Mouse (Mus musculus): ENCODE measurements around the gene Psrc1. TPM values are rescaled to one million over a fixed set of nuclear protein-coding genes. Genes with fewer than 3 reads are reported as not detected.
A peak's percentile ranks its signal among the peaks of the same experiment; 100 is the strongest.

Psrc1 gene
- polyA plus RNA-seq, 1 experiment from 2014 or later, result 76.5 TPM

DNA sequence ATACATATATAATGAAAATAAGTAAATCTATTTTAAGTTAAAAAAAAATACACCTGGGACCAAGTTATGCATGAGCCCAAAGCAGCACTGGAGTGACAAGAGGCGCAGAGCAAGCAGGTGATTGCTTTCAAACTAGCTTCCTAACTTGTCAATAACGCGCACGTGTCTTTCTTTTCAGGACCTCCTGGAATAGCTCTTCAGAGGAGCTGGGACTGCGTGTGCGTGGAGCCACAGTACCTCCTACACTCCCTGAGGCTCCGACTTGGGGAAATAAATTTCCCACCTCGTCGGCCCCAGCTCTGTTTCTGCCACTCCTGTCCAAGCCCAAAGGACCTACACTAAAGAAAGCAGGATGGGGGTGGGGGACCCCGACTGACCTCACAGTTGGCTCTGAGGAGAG lies 26.6 kb upstream of the Psrc1 start:
- TF ChIP-seq CTCF (IDR thresholded peaks at IDR 0.05; ENCODE audit: low read depth), result no peak
- peaks cover 48% of the 10 kb centered on the region for H3K36me3 ChIP-seq (ENCODE audit: insufficient read depth)
- H3K9me3 ChIP-seq (ENCODE audit: low read depth, low read length), result no peaks in the 10 kb centered on the region
- H3K4me1 ChIP-seq (ENCODE audit: insufficient read depth), result no peaks in the 10 kb centered on the region
- ATAC-seq (ENCODE audit: insufficient read depth) (no peak), DNase-seq (no peak)
- no peak overlapping the region for H3K4me3 ChIP-seq (ENCODE audit: low read depth, low read length)
- WGBS, result 87% methylated on average over 10 of the region's 10 CpGs
- H3K27ac ChIP-seq (ENCODE audit: low read depth), result no peak overlapping the region
- no peak overlapping the region for H3K4me2 ChIP-seq
- H3K9ac ChIP-seq, result no peak overlapping the region
- H3K27me3 ChIP-seq (ENCODE audit: insufficient read depth, low read length), result no peaks in the 10 kb centered on the region

GRCm38 (mm10) chr3:108358445-108358844 lies 25.2 kb upstream of the Psrc1 start:
- TF ChIP-seq CTCF (IDR thresholded peaks at IDR 0.05; ENCODE audit: low read depth), result no peak
- Histone ChIP-seq H3K9ac (no peak overlapping the region), H3K4me2 (no peak overlapping the region), H3K27ac (ENCODE audit: low read depth) (no peak overlapping the region), H3K9me3 (ENCODE audit: low read depth, low read length) (no peaks in the 10 kb centered on the region), H3K4me1 (ENCODE audit: insufficient read depth) (no peaks in the 10 kb centered on the region), H3K36me3 (ENCODE audit: insufficient read depth) (peaks cover 42% of the 10 kb centered on the region), H3K4me3 (ENCODE audit: low read depth, low read length) (no peak overlapping the region), H3K27me3 (ENCODE audit: insufficient read depth, low read length) (no peaks in the 10 kb centered on the region)
- 62% methylated on average over 6 of the region's 6 CpGs for WGBS
- no peak for ATAC-seq (ENCODE audit: insufficient read depth)
- no peak for DNase-seq

DNA sequence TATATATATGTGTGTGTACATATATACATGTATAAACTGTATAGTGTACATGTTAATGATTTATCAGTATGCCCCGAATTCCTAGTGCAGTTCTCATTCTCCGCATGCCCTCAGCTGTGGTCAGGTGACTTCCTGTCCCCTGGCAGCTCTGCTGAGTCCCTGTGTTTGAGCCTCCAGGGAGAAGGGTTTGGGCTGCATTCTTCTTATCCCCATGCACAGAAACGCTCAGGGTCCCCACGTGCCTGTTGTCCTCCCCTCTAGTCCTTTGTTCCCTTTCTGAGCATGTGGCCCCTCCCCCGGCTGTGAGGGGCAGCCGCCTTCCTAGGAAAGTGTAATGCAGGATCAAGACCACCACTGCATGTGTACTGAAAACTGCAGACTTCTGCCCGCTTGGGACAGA lies 22.7 kb upstream of the Psrc1 start:
- no peaks in the 10 kb centered on the region for H3K27me3 ChIP-seq (ENCODE audit: insufficient read depth, low read length)
- DNase-seq (peak; percentile 45), ATAC-seq (ENCODE audit: insufficient read depth) (0 out of 2 replicates have a peak, but pooled peaks have one; percentile 25)
- 0 out of 2 replicates have a peak, but pooled peaks cover 3% of the 10 kb centered on the region for H3K4me1 ChIP-seq (ENCODE audit: insufficient read depth)
- H3K4me3 ChIP-seq (ENCODE audit: low read depth, low read length), result no peak overlapping the region
- peak overlapping the region; percentile 13; the same call in 1 of the 2 replicates for H3K9ac ChIP-seq
- H3K27ac ChIP-seq (ENCODE audit: low read depth), result peak overlapping the region; percentile 66; the same call in 1 of the 2 replicates
- peaks cover 21% of the 10 kb centered on the region for H3K36me3 ChIP-seq (ENCODE audit: insufficient read depth)
- WGBS, result 11% methylated on average over 7 of the region's 7 CpGs
- H3K4me2 ChIP-seq, result no peak overlapping the region
- TF ChIP-seq CTCF (IDR thresholded peaks at IDR 0.05; ENCODE audit: low read depth), result no peak
- H3K9me3 ChIP-seq (ENCODE audit: low read depth, low read length), result no peaks in the 10 kb centered on the region

- H3K4me3 ChIP-seq (ENCODE audit: low read depth, low read length), result no peak overlapping the region
- H3K27ac ChIP-seq (ENCODE audit: low read depth), result no peak overlapping the region
- no peak overlapping the region for H3K9ac ChIP-seq
- 50% methylated on average over 3 of the region's 3 CpGs for WGBS
- DNase-seq, result no peak
- no peak for TF ChIP-seq CTCF (IDR thresholded peaks at IDR 0.05; ENCODE audit: low read depth)
- H3K36me3 ChIP-seq (ENCODE audit: insufficient read depth), result 0 out of 2 replicates have a peak, but pooled peaks cover 2% of the 10 kb centered on the region
- no peaks in the 10 kb centered on the region for H3K9me3 ChIP-seq (ENCODE audit: low read depth, low read length)
- 0 out of 2 replicates have a peak, but pooled peaks cover 3% of the 10 kb centered on the region for H3K4me1 ChIP-seq (ENCODE audit: insufficient read depth)
- no peaks in the 10 kb centered on the region for H3K27me3 ChIP-seq (ENCODE audit: insufficient read depth, low read length)
- H3K4me2 ChIP-seq, result no peak overlapping the region
- no peak for ATAC-seq (ENCODE audit: insufficient read depth)
These were observed 20.0 kb upstream of the Psrc1 start for GRCm38 (mm10) chr3:108363626-108364025.

- Histone ChIP-seq H3K9ac (no peak within 1 kb of the TSS), H3K27me3 (ENCODE audit: insufficient read depth, low read length) (no peaks in the 10 kb centered on the region), H3K4me2 (no peak within 1 kb of the TSS), H3K4me1 (ENCODE audit: insufficient read depth) (0 out of 2 replicates have a peak, but pooled peaks cover 3% of the 10 kb centered on the region), H3K36me3 (ENCODE audit: insufficient read depth) (no peaks in the 10 kb centered on the region), H3K27ac (ENCODE audit: low read depth) (peak within 1 kb of the TSS; percentile 8; the same call in 1 of the 2 replicates), H3K4me3 (ENCODE audit: low read depth, low read length) (no peak within 1 kb of the TSS), H3K9me3 (ENCODE audit: low read depth, low read length) (no peaks in the 10 kb centered on the region)
- DNase-seq (no peak), ATAC-seq (ENCODE audit: insufficient read depth) (no peak; the same call in 1 of the 2 replicates)
- TF ChIP-seq CTCF (IDR thresholded peaks at IDR 0.05; ENCODE audit: low read depth), result no peak
- WGBS, result 54% methylated on average over 9 of the region's 9 CpGs
These were observed 19.2 kb upstream of the Psrc1 start, which contains the start of gene Mybphl for GRCm38 (mm10) chr3:108364270-108364995. Mybphl (plus strand) TSS chr3:108364911.

DNA sequence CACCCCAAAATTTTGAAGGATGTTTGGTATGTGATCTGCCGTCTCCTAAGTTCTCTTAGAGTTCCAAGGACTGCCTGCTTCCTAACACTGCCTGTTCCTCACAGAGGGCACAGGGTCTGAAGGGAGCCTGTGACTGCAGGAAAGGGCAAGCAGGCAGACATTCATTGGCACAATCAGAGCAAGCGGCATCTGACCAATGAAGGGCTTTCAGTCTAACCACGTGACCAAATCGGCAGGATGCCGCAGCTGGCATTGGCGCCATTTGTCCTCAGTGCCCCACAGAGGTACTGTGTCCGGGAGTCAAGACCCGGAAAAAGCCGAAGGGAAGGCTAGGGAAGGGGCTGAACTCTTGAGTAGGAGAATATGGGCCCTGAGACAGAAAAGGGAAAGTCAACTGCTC lies 16.5 kb upstream of the Psrc1 start:
- H3K27ac ChIP-seq (ENCODE audit: low read depth), result no peak overlapping the region
- no peak for DNase-seq
- no peaks in the 10 kb centered on the region for H3K27me3 ChIP-seq (ENCODE audit: insufficient read depth, low read length)
- TF ChIP-seq CTCF (IDR thresholded peaks at IDR 0.05; ENCODE audit: low read depth), result no peak
- H3K36me3 ChIP-seq (ENCODE audit: insufficient read depth), result no peaks in the 10 kb centered on the region
- H3K4me1 ChIP-seq (ENCODE audit: insufficient read depth), result peaks cover 6% of the 10 kb centered on the region
- H3K4me3 ChIP-seq (ENCODE audit: low read depth, low read length), result no peak overlapping the region
- WGBS, result 50% methylated on average over 9 of the region's 9 CpGs
- H3K9ac ChIP-seq, result no peak overlapping the region
- peak overlapping the region; percentile 16; the same call in 1 of the 2 replicates for H3K4me2 ChIP-seq
- ATAC-seq (ENCODE audit: insufficient read depth), result no peak
- H3K9me3 ChIP-seq (ENCODE audit: low read depth, low read length), result no peaks in the 10 kb centered on the region

DNA sequence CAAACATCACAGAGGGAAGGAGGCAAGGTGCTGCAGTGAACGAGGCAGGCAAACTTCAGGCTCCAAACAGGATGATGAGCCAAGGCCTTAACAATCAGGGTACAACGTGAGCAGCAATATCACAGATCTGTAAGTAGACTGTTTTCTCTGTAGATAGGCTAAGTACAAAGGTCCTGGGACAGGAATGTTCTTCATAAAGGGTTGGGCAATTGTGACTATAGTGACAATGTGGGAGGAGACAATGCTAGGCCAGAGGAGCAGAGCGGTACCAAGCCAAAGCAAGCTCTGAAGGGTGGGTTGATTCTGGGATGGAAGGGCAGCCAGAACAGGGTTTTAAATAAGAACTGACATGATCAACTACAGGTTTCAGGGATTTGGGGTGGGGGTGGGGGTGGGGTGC lies 15.8 kb upstream of the Psrc1 start:
- Histone ChIP-seq H3K27me3 (ENCODE audit: insufficient read depth, low read length) (no peaks in the 10 kb centered on the region), H3K9ac (no peak overlapping the region), H3K27ac (ENCODE audit: low read depth) (no peak overlapping the region), H3K9me3 (ENCODE audit: low read depth, low read length) (no peaks in the 10 kb centered on the region), H3K4me2 (no peak overlapping the region), H3K36me3 (ENCODE audit: insufficient read depth) (no peaks in the 10 kb centered on the region), H3K4me3 (ENCODE audit: low read depth, low read length) (no peak overlapping the region), H3K4me1 (ENCODE audit: insufficient read depth) (peaks cover 9% of the 10 kb centered on the region)
- WGBS, result 66% methylated on average over 3 of the region's 3 CpGs
- no peak for ATAC-seq (ENCODE audit: insufficient read depth)
- no peak for DNase-seq
- TF ChIP-seq CTCF (IDR thresholded peaks at IDR 0.05; ENCODE audit: low read depth), result no peak
